Mouse (Mus musculus) MEL (cell line): ENCODE measurements at regions not wholly inside any gene's neighbourhood (a gene's known extent, or its start where the extent isn't known, plus 50 kb on each side); places are given as distances from the start of the nearest gene placed in this dataset.

ENCODE experiments used
- DNase-seq: peaks from one replicate; pipeline ENCODE4 v3.0.0; 2011; ENCODE audit warnings: low read depth, low spot score
- H3K27ac ChIP-seq: 2 replicates; pipeline ENCODE4 v1.5.1; 2012; ENCODE audit warnings: low read depth, mild to moderate bottlenecking, control low read depth, low read length, moderate library complexity; ENCODE audit not compliant: control insufficient read depth
- H3K27me3 ChIP-seq, 2 experiments: fragments of 150-350 bp in 1 of 2; sonication (generic) in 1 of 2; 2 replicates each; pipeline ENCODE4 v1.6.1; 2012; ENCODE audit warnings: low read length in 2 of 2, mild to moderate bottlenecking in 2 of 2, improper control_type of control experiment in 1 of 2, moderate library complexity in 1 of 2; ENCODE audit not compliant: insufficient read depth in 2 of 2, control insufficient read depth in 1 of 2
- H3K36me3 ChIP-seq, 2 experiments: 2 replicates each; pipeline ENCODE4 v1.6.1; 2012 to 2014; ENCODE audit warnings: low read length in 2 of 2, improper control_type of control experiment in 1 of 2, inconsistent platforms in 1 of 2, mild to moderate bottlenecking in 1 of 2; ENCODE audit not compliant: insufficient read depth in 2 of 2, control insufficient read depth in 1 of 2
- H3K4me1 ChIP-seq, 2 experiments: fragments of 150-350 bp in 1 of 2; sonication (generic) in 1 of 2; 2 replicates each; pipeline ENCODE4 v1.6.1; 2012; ENCODE audit warnings: low read length in 2 of 2, improper control_type of control experiment in 1 of 2, mild to moderate bottlenecking in 1 of 2; ENCODE audit not compliant: insufficient read depth in 2 of 2, control insufficient read depth in 1 of 2
- H3K4me3 ChIP-seq, 2 experiments: fragments of 150-350 bp in 1 of 2; sonication (generic) in 1 of 2; 2 replicates each; pipeline ENCODE4 v1.5.1; 2012; ENCODE audit warnings: low read depth in 2 of 2, low read length in 2 of 2, mild to moderate bottlenecking in 2 of 2, moderate library complexity in 2 of 2, control low read depth in 1 of 2, improper control_type of control experiment in 1 of 2; ENCODE audit not compliant: control insufficient read depth in 1 of 2, insufficient read depth in 1 of 2
- H3K79me2 ChIP-seq: 2 replicates; pipeline ENCODE4 v1.6.1; 2012; ENCODE audit warnings: mild to moderate bottlenecking, low read length, moderate library complexity; ENCODE audit not compliant: control insufficient read depth, poor library complexity, insufficient read depth
- H3K9ac ChIP-seq: 2 replicates; pipeline ENCODE4 v1.6.1; 2012; ENCODE audit warnings: low read depth, mild to moderate bottlenecking, control low read depth, low read length, moderate library complexity; ENCODE audit not compliant: control insufficient read depth, poor library complexity, severe bottlenecking
- H3K9me3 ChIP-seq: fragments of 150-350 bp; sonication (generic); replicated peaks from 2 replicates; pipeline ENCODE4 v1.6.1; 2012; ENCODE audit warnings: mild to moderate bottlenecking, low read length, improper control_type of control experiment, moderate library complexity; ENCODE audit not compliant: insufficient read depth
- CHD2 ChIP-seq: IDR thresholded peaks from 2 replicates; pipeline ENCODE4 v1.6.1; 2011; ENCODE audit warnings: low read length, improper control_type of control experiment
- E2F4 ChIP-seq: IDR thresholded peaks from 2 replicates; pipeline ENCODE4 v1.6.1; 2011; ENCODE audit warnings: low read depth, low read length, improper control_type of control experiment, borderline replicate concordance
- ELF1 ChIP-seq: IDR thresholded peaks from 2 replicates; pipeline ENCODE4 v1.6.1; 2014; ENCODE audit warnings: low read depth, mild to moderate bottlenecking, inconsistent platforms, low read length, improper control_type of control experiment, moderate library complexity
- GATA1 ChIP-seq: IDR thresholded peaks from 2 replicates; pipeline ENCODE4 v1.6.1; 2011; ENCODE audit warnings: low read depth, low read length, improper control_type of control experiment
- HCFC1 ChIP-seq: IDR thresholded peaks from 2 replicates; pipeline ENCODE4 v1.6.1; 2012; ENCODE audit warnings: low read depth, mild to moderate bottlenecking, inconsistent platforms, low read length, improper control_type of control experiment, moderate library complexity
- KAT2A ChIP-seq: conservative IDR thresholded peaks from 2 replicates; pipeline ENCODE4 v1.6.1; 2012; ENCODE audit warnings: low read depth, low read length, improper control_type of control experiment, inconsistent platforms
- MAX ChIP-seq: IDR thresholded peaks from 2 replicates; pipeline ENCODE4 v1.6.1; 2011; ENCODE audit warnings: low read length, improper control_type of control experiment
- MAZ ChIP-seq: IDR thresholded peaks from 2 replicates; pipeline ENCODE4 v1.6.1; 2012; ENCODE audit warnings: low read depth, mild to moderate bottlenecking, inconsistent platforms, low read length, improper control_type of control experiment
- MXI1 ChIP-seq: IDR thresholded peaks from 2 replicates; pipeline ENCODE4 v1.6.1; 2011; ENCODE audit warnings: mild to moderate bottlenecking, low read depth, low read length, improper control_type of control experiment
- MYC ChIP-seq: IDR thresholded peaks from 2 replicates; pipeline ENCODE4 v1.6.1; 2011; ENCODE audit warnings: low read depth, mild to moderate bottlenecking, low read length, improper control_type of control experiment, moderate library complexity
- NELFE ChIP-seq: IDR thresholded peaks from 2 replicates; pipeline ENCODE4 v1.6.1; 2011; ENCODE audit warnings: low read depth, low read length, improper control_type of control experiment
- POLR2A ChIP-seq, 2 experiments: IDR thresholded peaks; 2 replicates each; pipeline ENCODE4 v1.6.1; 2011 to 2012; ENCODE audit warnings: low read length in 2 of 2, mild to moderate bottlenecking in 2 of 2, control low read depth in 1 of 2, improper control_type of control experiment in 1 of 2, low read depth in 1 of 2, moderate library complexity in 1 of 2; ENCODE audit not compliant: control insufficient read depth in 1 of 2, insufficient read depth in 1 of 2, poor library complexity in 1 of 2
- POLR2AphosphoS5 ChIP-seq: IDR thresholded peaks from 2 replicates; pipeline ENCODE4 v1.6.1; 2012; ENCODE audit warnings: low read depth, borderline replicate concordance, mild to moderate bottlenecking, inconsistent platforms, low read length, moderate library complexity, mixed read lengths
- RAD21 ChIP-seq: IDR thresholded peaks from 2 replicates; pipeline ENCODE4 v1.6.1; 2011; ENCODE audit warnings: mild to moderate bottlenecking, low read depth, low read length, improper control_type of control experiment
- SIN3A ChIP-seq: IDR thresholded peaks from 2 replicates; pipeline ENCODE4 v1.6.1; 2012; ENCODE audit warnings: low read length, improper control_type of control experiment, inconsistent platforms
- TAL1 ChIP-seq: IDR thresholded peaks from 2 replicates; pipeline ENCODE4 v1.6.1; 2012; ENCODE audit warnings: mild to moderate bottlenecking, inconsistent platforms, low read length, moderate library complexity, mixed read lengths
- TBP ChIP-seq: IDR thresholded peaks from 2 replicates; pipeline ENCODE4 v1.8.0; 2011; ENCODE audit warnings: low read depth, low read length, improper control_type of control experiment
- USF1 ChIP-seq: IDR thresholded peaks from 2 replicates; pipeline ENCODE4 v1.6.1; 2014; ENCODE audit warnings: low read depth, mild to moderate bottlenecking, inconsistent platforms, low read length, improper control_type of control experiment, moderate library complexity
- USF2 ChIP-seq, 2 experiments: IDR thresholded peaks; 2 replicates each; pipeline ENCODE4 v1.6.1; 2011 to 2012; ENCODE audit warnings: improper control_type of control experiment in 2 of 2, low read length in 2 of 2, borderline replicate concordance in 1 of 2, inconsistent platforms in 1 of 2, low read depth in 1 of 2, mild to moderate bottlenecking in 1 of 2; ENCODE audit not compliant: insufficient read depth in 1 of 2
- ZKSCAN1 ChIP-seq: IDR thresholded peaks from 2 replicates; pipeline ENCODE4 v1.6.1; 2012; ENCODE audit warnings: low read depth, mild to moderate bottlenecking, inconsistent platforms, low read length, improper control_type of control experiment, moderate library complexity

GRCm38 (mm10) chr5:106295993-106296392 lies 162.0 kb downstream of the Barhl2 start:
- DNase-seq, result no peak
- Histone ChIP-seq H3K9ac (no peak overlapping the region), H3K27me3 (no peaks in the 10 kb centered on the region), H3K4me1 (no peaks in the 10 kb centered on the region), H3K79me2 (no peaks in the 10 kb centered on the region), H3K36me3 (no peaks in the 10 kb centered on the region), H3K27ac (no peak overlapping the region), H3K4me3 (no peak overlapping the region), H3K9me3 (no peaks in the 10 kb centered on the region; the same call in 1 of the 2 replicates)
- TF ChIP-seq MYC (no peak), USF2 (IDR thresholded peaks at IDR 0.05; ENCODE audit: borderline replicate concordance in 1 of 2, insufficient read depth in 1 of 2, low read depth in 1 of 2, low read length in 2 of 2) (no peak), E2F4 (no peak), USF1 (no peak), HCFC1 (no peak), TBP (no peak), POLR2A (IDR thresholded peaks at IDR 0.05; ENCODE audit: control insufficient read depth in 1 of 2, insufficient read depth in 1 of 2, low read depth in 1 of 2, low read length in 2 of 2, poor library complexity in 1 of 2) (no peak), KAT2A (no peak), CHD2 (no peak), TAL1 (no peak), SIN3A (no peak), MAX (no peak), NELFE (no peak), RAD21 (no peak), MAZ (no peak), ELF1 (no peak), ZKSCAN1 (no peak), POLR2AphosphoS5 (no peak)

- no peak overlapping the region for H3K4me3 ChIP-seq
- no peak for DNase-seq
- TF ChIP-seq ELF1, result no peak
- no peak for TF ChIP-seq TBP
- TF ChIP-seq MXI1, result no peak
- TF ChIP-seq NELFE, result no peak
- TF ChIP-seq MAX, result no peak
- no peak for TF ChIP-seq GATA1
- TF ChIP-seq USF2 (IDR thresholded peaks at IDR 0.05; ENCODE audit: borderline replicate concordance in 1 of 2, insufficient read depth in 1 of 2, low read depth in 1 of 2, low read length in 2 of 2), result no peak
- no peaks in the 10 kb centered on the region for H3K27me3 ChIP-seq
- H3K4me1 ChIP-seq, result no peaks in the 10 kb centered on the region
- no peaks in the 10 kb centered on the region; the same call in 1 of the 2 replicates for H3K9me3 ChIP-seq
- H3K9ac ChIP-seq, result no peak overlapping the region
- no peak overlapping the region for H3K27ac ChIP-seq
- H3K36me3 ChIP-seq, result no peaks in the 10 kb centered on the region
- no peaks in the 10 kb centered on the region for H3K79me2 ChIP-seq
These were observed 162.4 kb downstream of the Barhl2 start for GRCm38 (mm10) chr5:106295538-106295937.
